Mouse (Mus musculus): Measurements from ENCODE around the gene Prdm2.

Gene Prdm2

GRCm38 (mm10) chr4:143212341-143213174, at the start of gene Prdm2:
Gene Prdm2, minus strand, starts transcription at chr4:143212995.
- peak; percentile 74 for DNase-seq

GRCm38 (mm10) chr4:143259718-143260349, 47.0 kb upstream of the Prdm2 start:
- no peak for DNase-seq

GRCm38 (mm10) chr4:143258517-143258916, 45.7 kb upstream of the Prdm2 start:
- DNase-seq = peak; percentile 90

- DNase-seq = no peak
Observed at GRCm38 (mm10) chr4:143257971-143258370, 45.2 kb upstream of the Prdm2 start.

DNA sequence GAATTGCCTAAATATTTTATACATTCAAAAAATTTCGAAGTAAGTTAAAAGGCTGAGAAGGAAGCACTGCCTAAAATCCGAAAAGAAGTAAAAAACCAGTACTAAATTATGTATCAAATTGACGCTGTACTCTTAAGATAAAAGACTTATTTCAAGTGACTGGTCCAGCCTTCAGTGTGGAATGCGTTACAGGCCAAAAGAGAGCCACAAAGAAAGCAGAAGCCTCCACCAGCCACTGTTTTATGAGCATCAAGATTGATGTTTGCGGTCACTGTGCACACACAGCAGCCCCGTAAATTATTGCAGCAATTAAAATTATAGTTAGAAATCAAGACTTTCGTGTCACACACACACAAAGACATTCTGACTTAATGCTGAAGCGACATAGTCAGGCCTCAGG, 42.7 kb upstream of the Prdm2 start:
- DNase-seq = no peak

- no peak for DNase-seq
Observed at GRCm38 (mm10) chr4:143253356-143253755, 40.6 kb upstream of the Prdm2 start.

- no peak for DNase-seq
Observed at GRCm38 (mm10) chr4:143248050-143248449, 35.3 kb upstream of the Prdm2 start.

- DNase-seq = no peak
Observed at GRCm38 (mm10) chr4:143241294-143241693, 28.5 kb upstream of the Prdm2 start.

DNA sequence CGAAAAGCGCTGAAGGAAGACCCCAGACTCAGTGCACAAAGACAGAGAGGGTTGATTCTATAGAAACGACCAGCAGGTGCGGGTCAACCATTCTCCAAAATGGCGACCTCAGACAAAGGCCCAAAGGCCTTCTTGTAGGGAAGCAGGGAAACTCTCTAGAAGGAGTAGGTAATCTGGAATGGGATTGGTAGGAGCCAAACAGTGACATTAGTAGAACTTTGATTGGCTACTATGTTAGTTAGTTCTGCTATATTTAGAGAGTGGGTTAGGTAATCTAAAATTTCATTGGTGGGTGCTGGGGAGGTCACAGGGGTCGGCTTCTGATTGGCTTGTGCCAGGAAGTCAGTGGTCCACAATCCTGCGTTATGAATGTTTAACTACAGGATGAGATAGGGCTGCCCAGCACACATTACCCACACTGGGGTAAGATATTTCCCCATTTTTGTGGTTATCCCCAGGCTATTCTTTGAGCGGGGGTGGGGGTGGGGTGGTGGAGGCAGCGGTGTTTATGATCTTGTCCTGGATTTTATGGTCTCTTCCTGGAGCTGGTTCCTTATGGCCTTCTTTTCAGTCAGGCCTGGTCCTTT, 26.9 kb upstream of the Prdm2 start:
- DNase-seq = no peak

GRCm38 (mm10) chr4:143239117-143239516, 26.3 kb upstream of the Prdm2 start:
- no peak for DNase-seq

GRCm38 (mm10) chr4:143238241-143239031, 25.6 kb upstream of the Prdm2 start:
- peak; percentile 74 for DNase-seq

- DNase-seq = no peak
Observed at GRCm38 (mm10) chr4:143231790-143232422, 19.1 kb upstream of the Prdm2 start.

GRCm38 (mm10) chr4:143231110-143231509, 18.3 kb upstream of the Prdm2 start:
- no peak for DNase-seq

GRCm38 (mm10) chr4:143227976-143228375, 15.2 kb upstream of the Prdm2 start:
- no peak for DNase-seq

- no peak for DNase-seq
Observed at GRCm38 (mm10) chr4:143225886-143226285, 13.1 kb upstream of the Prdm2 start.

GRCm38 (mm10) chr4:143219316-143219751, 6.5 kb upstream of the Prdm2 start:
- no peak for DNase-seq

DNA sequence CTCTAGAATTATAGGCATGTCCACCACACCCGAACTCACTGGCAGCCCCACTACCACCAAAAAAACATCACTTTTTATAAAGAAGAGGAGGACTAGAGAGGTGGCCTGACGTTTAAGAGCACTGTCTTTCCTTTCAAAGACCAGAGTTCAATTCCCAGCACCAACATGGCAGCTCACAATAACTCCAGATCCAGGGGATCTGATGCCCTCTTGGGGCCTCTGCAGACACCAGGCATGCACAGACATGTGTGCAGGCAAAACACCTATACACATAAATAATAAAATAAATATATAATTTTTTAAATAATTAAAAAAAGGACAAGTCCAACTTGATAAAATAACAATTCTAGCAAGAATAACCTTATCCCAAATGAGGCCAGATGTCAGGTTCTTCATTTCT, 6.1 kb upstream of the Prdm2 start:
- DNase-seq = no peak

DNA sequence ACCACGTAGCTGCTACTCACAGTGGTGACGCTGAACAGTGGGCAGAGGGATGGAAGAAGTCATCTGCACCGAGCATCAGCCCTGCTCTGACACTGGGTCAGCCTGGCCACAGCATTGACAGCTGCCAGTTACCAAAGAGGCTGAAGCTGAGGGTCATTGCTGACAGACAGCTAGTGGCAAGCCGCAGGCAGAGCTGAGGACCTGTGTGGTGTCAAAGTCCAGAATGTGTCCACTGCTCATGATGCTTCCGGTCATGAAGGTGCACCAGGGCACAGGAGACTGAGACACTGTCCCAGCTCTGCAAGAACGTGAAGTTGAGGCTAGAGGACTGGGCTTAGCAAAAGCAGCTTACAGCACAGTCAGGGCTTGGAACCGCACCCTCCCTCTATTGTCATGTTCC, 4.4 kb upstream of the Prdm2 start:
- DNase-seq = no peak

DNA sequence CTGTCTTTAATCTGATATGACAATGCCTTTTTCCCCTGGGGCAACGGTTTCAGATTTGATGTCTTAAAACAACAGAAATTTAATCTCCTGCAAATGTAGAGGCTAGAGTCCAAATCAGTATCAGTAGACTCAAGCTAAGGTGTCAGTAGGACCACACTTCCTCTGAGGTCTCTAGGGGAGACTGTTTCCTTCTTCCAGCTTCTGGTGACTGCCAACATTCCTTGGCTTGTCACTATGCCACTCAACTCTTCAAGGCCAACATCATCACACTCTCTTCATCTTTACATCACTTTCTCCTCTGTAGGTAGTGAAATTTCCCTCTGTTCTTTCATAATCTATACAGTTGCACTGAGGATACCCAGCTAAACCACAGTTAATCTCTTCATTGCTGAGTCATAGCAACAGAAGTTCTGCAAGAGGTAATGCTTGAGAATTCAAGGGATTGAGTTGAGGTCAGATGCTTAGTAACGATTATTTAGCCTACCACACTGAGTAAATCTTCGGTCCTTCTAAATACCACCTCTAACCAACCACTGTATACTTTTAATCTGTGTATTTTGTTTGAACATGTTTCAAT, 1.5 kb upstream of the Prdm2 start:
- no peak for DNase-seq

- DNase-seq = no peak
Observed at GRCm38 (mm10) chr4:143213571-143213970, 776 bp upstream of the Prdm2 start.

DNA sequence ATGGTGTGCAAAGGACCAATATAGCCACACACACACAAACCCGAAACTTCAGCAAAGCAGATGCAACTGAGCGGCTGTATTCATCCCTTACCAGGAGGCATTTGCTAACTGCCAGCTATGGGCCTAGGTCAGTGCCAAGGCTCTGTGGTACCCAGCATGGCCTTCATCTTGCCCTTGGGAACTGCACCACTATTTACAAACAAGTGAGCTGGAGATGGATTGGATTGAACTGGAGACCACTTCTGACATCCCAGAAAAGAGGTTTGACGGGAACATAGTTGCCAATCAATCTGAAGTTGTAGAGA, 332 bp upstream of the Prdm2 start:
- DNase-seq = no peak

GRCm38 (mm10) chr4:143211584-143212340, 1.0 kb downstream of the Prdm2 start:
- peak; percentile 32 for DNase-seq
